Mouse (Mus musculus) megakaryocyte, embryonic 14.5 days (primary cell): ENCODE measurements around the gene Zmynd15.

Experiments
- FLI1 ChIP-seq: IDR thresholded peaks from 2 replicates; pipeline ENCODE4 v1.6.1; 2012; ENCODE audit warnings: low read length, inconsistent platforms, mixed read lengths
- GATA1 ChIP-seq: IDR thresholded peaks from 3 replicates; pipeline ENCODE4 v1.6.1; 2012; ENCODE audit warnings: mixed read lengths, low read length, inconsistent platforms, borderline replicate concordance

- TF ChIP-seq GATA1: no peak
- TF ChIP-seq FLI1: no peak
Observed at GRCm38 (mm10) chr11:70500476-70500812, 41.2 kb downstream of the Zmynd15 start.
